Mouse (Mus musculus) kidney, embryonic 14.5 days (tissue): Measurements from ENCODE around the gene Tfap2d. TPM values are rescaled to one million over a fixed set of nuclear protein-coding genes. Genes with fewer than 3 reads are reported as not detected.

Source experiments
- ATAC-seq: fragments of 200-750 bp; cut with Nextera tagmentation; 2 replicates; pipeline ENCODE4 v1.8.0; 2017; ENCODE audit warnings: moderate number of reproducible peaks, mild to moderate bottlenecking, moderate TSS enrichment, moderate library complexity; ENCODE audit not compliant: low FRiP score, low TSS enrichment
- H3K27ac ChIP-seq: fragments of 300-500 bp; sonication (generic); 2 replicates; pipeline ENCODE4 v1.5.1; 2014; ENCODE audit warnings: low read depth, mild to moderate bottlenecking, low read length, moderate library complexity, mixed read lengths
- H3K27me3 ChIP-seq: fragments of 300-500 bp; sonication (generic); 2 replicates; pipeline ENCODE4 v1.6.1; 2014; ENCODE audit warnings: mild to moderate bottlenecking, low read length; ENCODE audit not compliant: control insufficient read depth, insufficient read depth
- H3K36me3 ChIP-seq: fragments of 300-500 bp; sonication (generic); 2 replicates; pipeline ENCODE4 v1.6.1; 2014; ENCODE audit warnings: low read length, mixed read lengths; ENCODE audit not compliant: control insufficient read depth, insufficient read depth
- H3K4me1 ChIP-seq: fragments of 300-500 bp; sonication (generic); 2 replicates; pipeline ENCODE4 v1.6.1; 2014; ENCODE audit warnings: low read length, mixed read lengths; ENCODE audit not compliant: control insufficient read depth, insufficient read depth
- H3K4me2 ChIP-seq: fragments of 300-500 bp; sonication (generic); replicated peaks from 2 replicates; pipeline ENCODE4 v1.6.1; 2014; ENCODE audit warnings: low read depth, mild to moderate bottlenecking, low read length
- H3K4me3 ChIP-seq: fragments of 300-500 bp; sonication (generic); 2 replicates; pipeline ENCODE4 v1.5.1; 2014; ENCODE audit warnings: mild to moderate bottlenecking, low read length
- H3K9ac ChIP-seq: fragments of 300-500 bp; sonication (generic); 2 replicates; pipeline ENCODE4 v1.6.1; 2014; ENCODE audit warnings: low read depth, mild to moderate bottlenecking, low read length, moderate library complexity
- H3K9me3 ChIP-seq: fragments of 300-500 bp; sonication (generic); 2 replicates; pipeline ENCODE4 v1.6.1; 2016; ENCODE audit warnings: low read length; ENCODE audit not compliant: control insufficient read depth
- WGBS: fragments of 180-500 bp; shearing (Covaris S2); extraction: QIAGEN DNeasy Blood & Tissue Kit; methylation state at CpG from one replicate; pipeline ENCODE4 v1.1.7; 2014; 5-methylcytosine and 5-hydroxymethylcytosine counted together
- polyA plus RNA-seq: library from polyadenylated mRNA; unstranded; fragments of >200 nt; fragmentation: Nextera tagmentation; extraction: Ambion mirVana; gene quantifications from 2 replicates; pipeline ENCODE4 v1.2.1, GENCODE M21; 2014

Tfap2d gene
- polyA plus RNA-seq, 1 experiment from 2014 or later = not detected

- Histone ChIP-seq H3K9me3 (no peaks in the 10 kb centered on the region), H3K27ac (no peak overlapping the region), H3K4me2 (peak overlapping the region; percentile 40), H3K4me1 (no peaks in the 10 kb centered on the region), H3K36me3 (no peaks in the 10 kb centered on the region), H3K27me3 (peaks cover 74% of the 10 kb centered on the region), H3K9ac (peak overlapping the region; percentile 54), H3K4me3 (peak overlapping the region; percentile 41)
- ATAC-seq = no peak
- 1% methylated on average over 36 of the region's 36 CpGs for WGBS
Measured at GRCm38 (mm10) chr1:19213851-19214395, 111.1 kb downstream of the Tfap2d start.

Other genes with a start within 250 kb of the Tfap2d start
- 41.1 and 41.8 TPM in 2 replicates for gene Tfap2b, start 105.9 kb downstream of the Tfap2d start, polyA plus RNA-seq